Mouse (Mus musculus): ENCODE results near the gene Arhgef10l.
"Not testable (repeated sequence)": the region's sequence is repeated elsewhere in the genome, so short reads cannot be mapped to it uniquely, and the experiment has no call there.

Arhgef10l gene

GRCm38 (mm10) chr4:140576628-140577027 is 89.2 kb downstream of the Arhgef10l start:
- DNase-seq (ENCODE audit: low spot score in 2 of 2): no peak

- DNase-seq (ENCODE audit: low spot score in 2 of 2): not testable (repeated sequence)
These were observed 90.9 kb downstream of the Arhgef10l start for GRCm38 (mm10) chr4:140574863-140575262.

GRCm38 (mm10) chr4:140572376-140572775 is 93.4 kb downstream of the Arhgef10l start:
- DNase-seq (ENCODE audit: low spot score in 2 of 2): no peak

- no peak for DNase-seq (ENCODE audit: low spot score in 2 of 2)
These were observed 96.4 kb downstream of the Arhgef10l start for GRCm38 (mm10) chr4:140569394-140569793.

- no peak for DNase-seq (ENCODE audit: low spot score in 2 of 2)
These were observed 97.8 kb downstream of the Arhgef10l start for GRCm38 (mm10) chr4:140567911-140568480.

- DNase-seq (ENCODE audit: low spot score in 2 of 2): no peak
These were observed 99.0 kb downstream of the Arhgef10l start for GRCm38 (mm10) chr4:140566785-140567184.

- not testable (repeated sequence) for DNase-seq (ENCODE audit: low spot score in 2 of 2)
These were observed 101.4 kb downstream of the Arhgef10l start for GRCm38 (mm10) chr4:140564459-140564858.

GRCm38 (mm10) chr4:140562461-140563178 is 103.2 kb downstream of the Arhgef10l start:
- DNase-seq (ENCODE audit: low spot score in 2 of 2): no peak

GRCm38 (mm10) chr4:140561744-140562143 is 104.1 kb downstream of the Arhgef10l start:
- DNase-seq (ENCODE audit: low spot score in 2 of 2): no peak

- DNase-seq (ENCODE audit: low spot score in 2 of 2): no peak
These were observed 106.0 kb downstream of the Arhgef10l start for GRCm38 (mm10) chr4:140559862-140560261.

- DNase-seq (ENCODE audit: low spot score in 2 of 2): no peak
These were observed 107.6 kb downstream of the Arhgef10l start for GRCm38 (mm10) chr4:140558193-140558592.

- DNase-seq (ENCODE audit: low spot score in 2 of 2): no peak
These were observed 109.3 kb downstream of the Arhgef10l start for GRCm38 (mm10) chr4:140556561-140556960.

GRCm38 (mm10) chr4:140555273-140555672 is 110.5 kb downstream of the Arhgef10l start:
- DNase-seq (ENCODE audit: low spot score in 2 of 2): peak; percentile 71 to 82

- no peak for DNase-seq (ENCODE audit: low spot score in 2 of 2)
These were observed 111.3 kb downstream of the Arhgef10l start for GRCm38 (mm10) chr4:140554552-140554951.

GRCm38 (mm10) chr4:140551766-140552165 is 114.0 kb downstream of the Arhgef10l start:
- no peak for DNase-seq (ENCODE audit: low spot score in 2 of 2)

GRCm38 (mm10) chr4:140550670-140551069 is 115.1 kb downstream of the Arhgef10l start:
- DNase-seq (ENCODE audit: low spot score in 2 of 2): no peak

GRCm38 (mm10) chr4:140549975-140550374 is 115.8 kb downstream of the Arhgef10l start:
- DNase-seq (ENCODE audit: low spot score in 2 of 2): peak in 1 of 2 experiments; percentile 37

GRCm38 (mm10) chr4:140547488-140547887 is 118.3 kb downstream of the Arhgef10l start:
- DNase-seq (ENCODE audit: low spot score in 2 of 2): peak; percentile 52 to 72

GRCm38 (mm10) chr4:140539125-140539524 is 126.7 kb downstream of the Arhgef10l start:
- DNase-seq (ENCODE audit: low spot score in 2 of 2): peak; percentile 73 to 75

GRCm38 (mm10) chr4:140537561-140538021 is 128.2 kb downstream of the Arhgef10l start:
- DNase-seq (ENCODE audit: low spot score in 2 of 2): no peak

GRCm38 (mm10) chr4:140535323-140535722 is 130.5 kb downstream of the Arhgef10l start:
- DNase-seq (ENCODE audit: low spot score in 2 of 2): no peak

- no peak for DNase-seq (ENCODE audit: low spot score in 2 of 2)
These were observed 133.5 kb downstream of the Arhgef10l start for GRCm38 (mm10) chr4:140532270-140532669.

GRCm38 (mm10) chr4:140531024-140531423 is 134.8 kb downstream of the Arhgef10l start:
- no peak for DNase-seq (ENCODE audit: low spot score in 2 of 2)

All from right cerebral cortex, adult 2 months (tissue).